Mouse (Mus musculus) intestine, postnatal 0 days (tissue): ENCODE results near the gene Reln. TPM values are rescaled to one million over a fixed set of nuclear protein-coding genes. Genes with fewer than 3 reads are reported as not detected.
A peak's percentile ranks its signal among the peaks of the same experiment; 100 is the strongest.

Source experiments
- ATAC-seq: fragments of 200-750 bp; cut with Nextera tagmentation; 2 replicates; pipeline ENCODE4 v1.8.0; 2017; ENCODE audit warnings: mild to moderate bottlenecking, moderate TSS enrichment, moderate library complexity
- H3K27ac ChIP-seq: fragments of 300-500 bp; sonication (generic); 2 replicates; pipeline ENCODE4 v1.5.1; 2014; ENCODE audit warnings: mild to moderate bottlenecking, low read depth, low read length, moderate library complexity
- H3K27me3 ChIP-seq: fragments of 300-500 bp; sonication (generic); replicated peaks from 2 replicates; pipeline ENCODE4 v1.6.1; 2014; ENCODE audit warnings: low read length, mixed read lengths; ENCODE audit not compliant: control insufficient read depth, insufficient read depth
- H3K36me3 ChIP-seq: fragments of 300-500 bp; sonication (generic); 2 replicates; pipeline ENCODE4 v1.6.1; 2014; ENCODE audit warnings: mild to moderate bottlenecking, moderate library complexity; ENCODE audit not compliant: control insufficient read depth, insufficient read depth
- H3K4me1 ChIP-seq: fragments of 300-500 bp; sonication (generic); replicated peaks from 2 replicates; pipeline ENCODE4 v1.6.1; 2014; ENCODE audit warnings: antibody characterized with exemption, low read length, mixed read lengths; ENCODE audit not compliant: control insufficient read depth, insufficient read depth
- H3K4me2 ChIP-seq: fragments of 300-500 bp; sonication (generic); replicated peaks from 2 replicates; pipeline ENCODE4 v1.6.1; 2014; ENCODE audit warnings: low read depth, mild to moderate bottlenecking, moderate library complexity
- H3K4me3 ChIP-seq: fragments of 300-500 bp; sonication (generic); 2 replicates; pipeline ENCODE4 v1.5.1; 2014; ENCODE audit warnings: low read depth, low read length
- H3K9ac ChIP-seq: fragments of 300-500 bp; sonication (generic); 2 replicates; pipeline ENCODE4 v1.6.1; 2014; ENCODE audit warnings: mild to moderate bottlenecking, low read depth, low read length
- H3K9me3 ChIP-seq: fragments of 300-500 bp; sonication (generic); 2 replicates; pipeline ENCODE4 v1.6.1; 2016; ENCODE audit warnings: mixed run types; ENCODE audit not compliant: control insufficient read depth
- CTCF ChIP-seq: sonication (generic); IDR thresholded peaks from 2 replicates; pipeline ENCODE4 v1.5.1; 2016; ENCODE audit warnings: low read depth, mild to moderate bottlenecking, control low read depth, antibody characterized with exemption, moderate library complexity
- WGBS: fragments of 180-500 bp; shearing (Covaris S2); extraction: QIAGEN DNeasy Blood & Tissue Kit; methylation state at CpG from one replicate; pipeline ENCODE4 v1.1.7; 2014; 5-methylcytosine and 5-hydroxymethylcytosine counted together
- polyA plus RNA-seq: library from polyadenylated mRNA; unstranded; fragments of >200 nt; fragmentation: Nextera tagmentation; extraction: Ambion mirVana; gene quantifications from 2 replicates; pipeline ENCODE4 v1.2.1, GENCODE M21; 2015

Reln gene
- polyA plus RNA-seq, 1 experiment from 2014 or later = 5.3 TPM

DNA sequence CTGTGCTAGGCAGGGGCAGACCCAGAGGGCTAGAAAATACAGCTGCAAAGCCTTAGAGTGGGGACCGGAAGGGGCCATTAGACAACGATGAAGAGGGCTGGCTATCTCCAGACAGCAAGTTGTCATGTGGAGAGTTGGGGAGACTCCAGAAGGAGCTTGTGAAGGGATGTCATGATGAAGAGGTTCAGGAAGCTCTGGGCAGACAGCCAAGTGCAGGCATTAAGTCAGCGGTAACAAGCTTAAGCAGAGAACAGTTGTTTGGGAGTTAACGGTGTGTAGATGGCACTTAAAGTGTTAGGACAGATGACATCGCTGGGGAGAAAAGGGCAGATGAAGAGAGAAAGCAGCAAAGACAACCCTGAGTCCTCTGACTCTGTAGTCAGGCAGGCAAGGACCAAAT lies 13.7 kb downstream of the Reln start:
- H3K9ac ChIP-seq = no peak overlapping the region
- no peak overlapping the region for H3K4me3 ChIP-seq
- H3K4me2 ChIP-seq = no peak overlapping the region
- no peaks in the 10 kb centered on the region for H3K4me1 ChIP-seq
- no peak for ATAC-seq
- H3K36me3 ChIP-seq = no peaks in the 10 kb centered on the region
- WGBS = 37% methylated on average over 5 of the region's 5 CpGs
- H3K27ac ChIP-seq = no peak overlapping the region
- TF ChIP-seq CTCF = no peak
- 0 out of 2 replicates have a peak, but pooled peaks cover 3% of the 10 kb centered on the region for H3K9me3 ChIP-seq
- H3K27me3 ChIP-seq = no peaks in the 10 kb centered on the region

DNA sequence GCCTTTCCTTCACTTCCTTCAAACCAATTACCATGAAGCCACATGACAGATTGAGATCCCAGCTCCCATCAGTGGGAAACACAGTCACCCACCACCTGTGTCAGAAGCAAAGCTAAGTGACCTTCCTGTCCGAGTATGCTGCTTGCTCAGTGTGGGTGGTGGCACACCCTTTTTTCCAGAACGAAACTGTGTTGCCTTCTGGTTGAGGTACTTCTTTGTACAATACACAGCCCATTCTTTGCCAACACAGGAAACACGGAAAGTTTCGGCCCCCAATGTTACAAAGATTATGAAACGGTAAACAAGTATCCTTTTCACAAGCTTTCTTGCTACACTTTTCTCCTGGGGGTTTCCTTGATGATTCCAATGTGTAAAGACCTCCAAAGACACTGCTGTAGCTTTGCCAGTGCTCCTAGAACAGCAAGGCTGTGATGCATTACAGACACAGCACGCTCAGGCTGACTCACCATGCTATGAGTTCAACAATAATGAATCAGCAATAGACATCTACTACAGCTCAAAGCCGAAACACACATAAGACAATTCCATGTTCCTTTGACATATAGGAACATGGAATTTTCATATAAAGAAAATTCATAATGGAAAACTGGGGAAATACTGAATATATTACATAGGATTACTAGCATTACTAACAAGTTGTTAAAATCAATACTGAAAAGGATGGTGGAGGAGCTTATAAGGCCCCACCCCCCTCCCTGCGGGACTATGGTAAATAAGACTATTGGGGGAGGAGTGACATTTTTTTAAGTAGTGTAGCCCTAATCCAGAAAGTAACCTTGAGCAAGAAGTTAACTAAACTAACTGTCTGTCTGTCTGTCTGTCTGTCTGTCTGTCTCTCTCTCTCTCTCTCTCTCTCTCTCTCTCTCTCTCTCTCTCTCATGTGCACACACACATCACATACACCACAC lies 15.8 kb downstream of the Reln start:
- 0 out of 2 replicates have a peak, but pooled peaks cover under 1% of the 10 kb centered on the region for H3K9me3 ChIP-seq
- H3K4me3 ChIP-seq = no peak overlapping the region
- H3K36me3 ChIP-seq = no peaks in the 10 kb centered on the region
- no peak overlapping the region for H3K9ac ChIP-seq
- H3K27ac ChIP-seq = no peak overlapping the region
- no peaks in the 10 kb centered on the region for H3K27me3 ChIP-seq
- TF ChIP-seq CTCF = no peak
- WGBS = 74% methylated on average over 8 of the region's 8 CpGs
- H3K4me1 ChIP-seq = no peaks in the 10 kb centered on the region
- H3K4me2 ChIP-seq = no peak overlapping the region
- ATAC-seq = no peak

DNA sequence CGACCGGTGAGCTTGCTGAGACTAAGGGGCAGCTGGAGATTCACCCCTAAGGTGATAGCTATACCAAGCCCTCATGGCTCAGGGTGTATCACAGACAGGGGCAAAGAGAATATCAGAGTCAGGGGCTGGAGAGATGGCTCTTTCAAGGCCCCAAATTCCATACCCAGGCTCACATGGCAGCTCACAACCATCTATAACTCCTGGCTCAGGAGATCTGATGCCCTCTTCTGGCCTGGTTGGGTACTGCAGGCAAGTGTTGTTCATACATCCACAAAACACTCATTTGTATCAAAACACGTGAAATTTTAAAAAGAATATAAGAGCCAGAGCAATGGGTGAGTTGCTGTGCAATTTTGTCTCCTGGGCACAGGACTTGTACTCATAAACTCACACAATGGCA lies 17.3 kb downstream of the Reln start:
- Histone ChIP-seq H3K4me3 (no peak overlapping the region), H3K9ac (no peak overlapping the region), H3K4me2 (no peak overlapping the region), H3K27me3 (no peaks in the 10 kb centered on the region), H3K4me1 (no peaks in the 10 kb centered on the region), H3K27ac (no peak overlapping the region), H3K36me3 (no peaks in the 10 kb centered on the region), H3K9me3 (no peaks in the 10 kb centered on the region)
- TF ChIP-seq CTCF = peak; percentile 69
- no peak for ATAC-seq
- 87% methylated on average over 3 of the region's 3 CpGs for WGBS

DNA sequence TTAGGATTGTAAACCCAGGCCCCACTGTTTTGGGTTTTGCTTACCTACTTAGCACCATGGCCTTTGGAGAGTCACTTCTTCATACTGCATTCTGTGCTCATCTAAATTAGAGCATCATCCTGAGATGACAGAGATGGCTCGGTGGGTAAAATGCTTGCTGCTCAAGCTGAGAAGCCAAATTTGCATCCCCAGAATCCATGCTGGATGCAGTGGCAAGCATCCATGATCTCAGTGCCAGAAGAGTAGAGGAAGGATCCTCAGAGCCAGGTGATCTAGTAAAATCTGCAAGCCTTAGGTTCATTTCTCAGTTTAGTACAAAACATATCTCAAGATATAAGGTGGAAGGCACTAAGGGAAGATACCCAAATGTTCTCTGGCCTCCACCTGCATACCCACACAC lies 20.7 kb downstream of the Reln start:
- no peaks in the 10 kb centered on the region for H3K27me3 ChIP-seq
- no peak for TF ChIP-seq CTCF
- no peak overlapping the region for H3K27ac ChIP-seq
- no peak overlapping the region for H3K9ac ChIP-seq
- no peaks in the 10 kb centered on the region for H3K9me3 ChIP-seq
- no peak for ATAC-seq
- 81% methylated on average over 1 of the region's 1 CpGs for WGBS
- no peaks in the 10 kb centered on the region for H3K4me1 ChIP-seq
- no peak overlapping the region for H3K4me3 ChIP-seq
- no peak overlapping the region for H3K4me2 ChIP-seq
- H3K36me3 ChIP-seq = no peaks in the 10 kb centered on the region

- Histone ChIP-seq H3K27me3 (no peaks in the 10 kb centered on the region), H3K4me2 (no peak overlapping the region), H3K27ac (no peak overlapping the region), H3K4me1 (no peaks in the 10 kb centered on the region), H3K36me3 (no peaks in the 10 kb centered on the region), H3K9ac (no peak overlapping the region), H3K4me3 (no peak overlapping the region), H3K9me3 (no peaks in the 10 kb centered on the region)
- WGBS = 70% methylated on average over 1 of the region's 1 CpGs
- TF ChIP-seq CTCF = no peak
- no peak for ATAC-seq
Measured at GRCm38 (mm10) chr5:22317807-22318206, 26.7 kb downstream of the Reln start.

DNA sequence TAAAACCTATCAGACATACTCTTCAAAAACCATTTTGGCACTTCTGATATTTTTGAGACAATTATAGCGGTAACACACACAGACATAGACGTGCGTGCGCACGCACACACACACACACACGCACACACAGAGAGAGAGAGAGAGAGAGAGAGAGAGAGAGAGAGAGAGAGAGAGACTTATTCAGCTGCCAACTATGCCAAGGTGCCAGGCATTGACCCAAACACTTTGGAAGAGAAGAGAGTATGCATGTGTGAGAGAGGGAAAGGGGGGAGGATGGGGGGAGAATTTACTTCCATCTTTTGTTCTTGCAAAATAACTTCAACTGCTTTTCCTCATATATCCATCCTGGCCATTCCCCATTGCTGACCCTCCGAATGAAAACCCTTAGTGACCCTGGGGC lies 28.0 kb downstream of the Reln start:
- no peak for ATAC-seq
- Histone ChIP-seq H3K27me3 (no peaks in the 10 kb centered on the region), H3K27ac (no peak overlapping the region), H3K4me2 (no peak overlapping the region), H3K36me3 (no peaks in the 10 kb centered on the region), H3K9ac (no peak overlapping the region), H3K4me3 (no peak overlapping the region), H3K4me1 (no peaks in the 10 kb centered on the region), H3K9me3 (no peaks in the 10 kb centered on the region)
- no peak for TF ChIP-seq CTCF
- 93% methylated on average over 7 of the region's 7 CpGs for WGBS
